Mouse (Mus musculus) limb, embryonic 14.5 days (tissue): Measurements from ENCODE around the gene Col23a1. TPM values are rescaled to one million over a fixed set of nuclear protein-coding genes. Genes with fewer than 3 reads are reported as not detected.

Source experiments
- ATAC-seq: fragments of 200-750 bp; cut with Nextera tagmentation; 2 replicates; pipeline ENCODE4 v1.8.0; 2017; ENCODE audit warnings: low read depth, moderate number of reproducible peaks, moderate TSS enrichment; ENCODE audit not compliant: low FRiP score
- DNase-seq: peaks from one replicate; pipeline ENCODE4 v3.0.0-alpha.2; 2015; ENCODE audit warnings: low spot score
- H3K27ac ChIP-seq: fragments of 300-500 bp; sonication (generic); replicated peaks from 2 replicates; pipeline ENCODE4 v1.5.1; 2014; ENCODE audit warnings: low read depth, mild to moderate bottlenecking, low read length, moderate library complexity, mixed read lengths
- H3K27me3 ChIP-seq: fragments of 300-500 bp; sonication (generic); 2 replicates; pipeline ENCODE4 v1.6.1; 2014; ENCODE audit warnings: low read length, mixed read lengths; ENCODE audit not compliant: control insufficient read depth, insufficient read depth
- H3K36me3 ChIP-seq: fragments of 300-500 bp; sonication (generic); 2 replicates; pipeline ENCODE4 v1.6.1; 2014; ENCODE audit warnings: mild to moderate bottlenecking, low read length, moderate library complexity, mixed read lengths; ENCODE audit not compliant: control insufficient read depth, insufficient read depth
- H3K4me1 ChIP-seq: fragments of 300-500 bp; sonication (generic); 2 replicates; pipeline ENCODE4 v1.6.1; 2014; ENCODE audit warnings: antibody characterized with exemption, low read length, mixed read lengths; ENCODE audit not compliant: control insufficient read depth, insufficient read depth
- H3K4me2 ChIP-seq: fragments of 300-500 bp; sonication (generic); replicated peaks from 2 replicates; pipeline ENCODE4 v1.6.1; 2014; ENCODE audit warnings: low read depth, mild to moderate bottlenecking, low read length, moderate library complexity; ENCODE audit not compliant: severe bottlenecking
- H3K4me3 ChIP-seq: fragments of 300-500 bp; sonication (generic); replicated peaks from 2 replicates; pipeline ENCODE4 v1.5.1; 2014; ENCODE audit warnings: low read length
- H3K9ac ChIP-seq: fragments of 300-500 bp; sonication (generic); 2 replicates; pipeline ENCODE4 v1.6.1; 2014; ENCODE audit warnings: mild to moderate bottlenecking, low read depth, low read length, moderate library complexity; ENCODE audit not compliant: severe bottlenecking
- H3K9me3 ChIP-seq: fragments of 300-500 bp; sonication (generic); 2 replicates; pipeline ENCODE4 v1.6.1; 2016; ENCODE audit warnings: low read length; ENCODE audit not compliant: control insufficient read depth
- POLR2A ChIP-seq: fragments of 200-500 bp; IDR thresholded peaks from 2 replicates; pipeline ENCODE4 v1.8.0; 2012; ENCODE audit warnings: inconsistent platforms, mild to moderate bottlenecking, moderate library complexity, borderline replicate concordance; ENCODE audit not compliant: insufficient read depth, insufficient read length; ENCODE audit errors: extremely low read depth
- WGBS: fragments of 180-500 bp; shearing (Covaris S2); extraction: QIAGEN DNeasy Blood & Tissue Kit; methylation state at CpG from one replicate; pipeline ENCODE4 v1.1.7; 2014; 5-methylcytosine and 5-hydroxymethylcytosine counted together
- polyA plus RNA-seq, 2 experiments: library from polyadenylated mRNA; depleted of rRNA in 1 of 2; stranded (reverse) in 1 of 2; unstranded in 1 of 2; fragments of >200 nt; fragmentation: Nextera tagmentation in 1 of 2; extraction: Ambion mirVana in 1 of 2; gene quantifications; 2 replicates each; pipeline versions ENCODE4 v1.2.1 to v1.2.3; 2012 to 2014

The Col23a1 gene
- polyA plus RNA-seq, 2 experiments, result 28.0 to 29.4 TPM

GRCm38 (mm10) chr11:51388892-51389340 lies 99.2 kb downstream of the Col23a1 start:
- H3K4me1 ChIP-seq, result peaks cover 40% of the 10 kb centered on the region
- no peak overlapping the region for H3K27ac ChIP-seq
- 29% methylated on average over 8 of the region's 8 CpGs for WGBS
- no peak for DNase-seq
- H3K27me3 ChIP-seq, result no peaks in the 10 kb centered on the region
- H3K4me3 ChIP-seq, result no peak overlapping the region
- H3K36me3 ChIP-seq, result no peaks in the 10 kb centered on the region
- H3K9ac ChIP-seq, result no peak overlapping the region
- no peak for ATAC-seq
- no peak for TF ChIP-seq POLR2A
- no peak overlapping the region for H3K4me2 ChIP-seq
- no peaks in the 10 kb centered on the region for H3K9me3 ChIP-seq

- peak overlapping the region; percentile 49; the same call in 1 of the 2 replicates for H3K27ac ChIP-seq
- no peaks in the 10 kb centered on the region for H3K9me3 ChIP-seq
- no peaks in the 10 kb centered on the region for H3K36me3 ChIP-seq
- peaks cover 38% of the 10 kb centered on the region for H3K4me1 ChIP-seq
- 28% methylated on average over 10 of the region's 10 CpGs for WGBS
- no peak overlapping the region for H3K4me3 ChIP-seq
- no peak for TF ChIP-seq POLR2A
- no peaks in the 10 kb centered on the region for H3K27me3 ChIP-seq
- ATAC-seq (no peak), DNase-seq (no peak)
- peak overlapping the region; percentile 33 for H3K4me2 ChIP-seq
- H3K9ac ChIP-seq, result no peak overlapping the region
Observed at GRCm38 (mm10) chr11:51389763-51390162, 100.0 kb downstream of the Col23a1 start.

DNA sequence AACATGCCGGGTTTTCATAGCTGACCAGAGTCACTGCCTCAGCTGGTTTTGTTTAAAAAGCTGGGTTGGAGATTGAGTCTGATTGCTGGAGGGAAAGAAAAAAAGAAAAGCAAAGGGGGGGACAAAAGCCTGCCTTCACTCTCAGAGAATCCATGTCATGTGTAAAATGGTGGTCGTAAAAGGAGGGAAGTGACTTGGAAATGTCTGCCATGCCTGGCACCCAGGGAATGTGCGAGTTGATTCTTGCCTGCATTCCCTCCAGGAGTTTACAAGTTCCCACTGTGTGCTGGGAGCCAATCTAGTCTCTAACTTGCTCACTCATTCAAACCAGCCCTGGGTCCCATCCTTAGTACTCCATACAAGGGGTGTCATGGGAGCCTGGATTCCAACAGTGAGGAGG lies 100.8 kb downstream of the Col23a1 start:
- Histone ChIP-seq H3K4me3 (no peak overlapping the region), H3K9me3 (no peaks in the 10 kb centered on the region), H3K9ac (no peak overlapping the region), H3K4me1 (peaks cover 38% of the 10 kb centered on the region), H3K36me3 (no peaks in the 10 kb centered on the region), H3K27ac (no peak overlapping the region), H3K27me3 (no peaks in the 10 kb centered on the region), H3K4me2 (peak overlapping the region; percentile 33; the same call in 1 of the 2 replicates)
- 7% methylated on average over 3 of the region's 3 CpGs for WGBS
- ATAC-seq (peak; percentile 27; the same call in 1 of the 2 replicates), DNase-seq (peak; percentile 45)
- TF ChIP-seq POLR2A, result no peak

GRCm38 (mm10) chr11:51391548-51391947 lies 101.8 kb downstream of the Col23a1 start:
- no peak overlapping the region for H3K27ac ChIP-seq

GRCm38 (mm10) chr11:51394301-51394865 lies 104.7 kb downstream of the Col23a1 start:
- H3K27ac ChIP-seq, result no peak overlapping the region
- H3K9ac ChIP-seq, result no peak overlapping the region
- DNase-seq (peak; percentile 46), ATAC-seq (no peak)
- H3K36me3 ChIP-seq, result no peaks in the 10 kb centered on the region
- H3K9me3 ChIP-seq, result no peaks in the 10 kb centered on the region
- 16% methylated on average over 9 of the region's 9 CpGs for WGBS
- no peak overlapping the region for H3K4me3 ChIP-seq
- no peaks in the 10 kb centered on the region for H3K27me3 ChIP-seq
- TF ChIP-seq POLR2A, result no peak
- peaks cover 30% of the 10 kb centered on the region for H3K4me1 ChIP-seq
- no peak overlapping the region for H3K4me2 ChIP-seq

More at GRCm38 (mm10) chr11:51391548-51391947, 101.8 kb downstream of the Col23a1 start:
- DNase-seq (peak; percentile 52), ATAC-seq (no peak)
- WGBS, result 47% methylated on average over 4 of the region's 4 CpGs
- TF ChIP-seq POLR2A, result no peak
- Histone ChIP-seq H3K4me2 (no peak overlapping the region), H3K4me3 (no peak overlapping the region), H3K9ac (no peak overlapping the region), H3K4me1 (peaks cover 38% of the 10 kb centered on the region), H3K36me3 (no peaks in the 10 kb centered on the region), H3K27me3 (no peaks in the 10 kb centered on the region), H3K9me3 (no peaks in the 10 kb centered on the region)
